Mouse (Mus musculus) cortical plate, adult 2 months (tissue): ENCODE data around the gene Izumo1r.

ENCODE experiments used
- CTCF ChIP-seq: fragments of 200-500 bp; IDR thresholded peaks from 2 replicates; pipeline ENCODE4 v1.5.1; 2011; ENCODE audit warnings: mild to moderate bottlenecking, control low read depth, low read length; ENCODE audit not compliant: insufficient read depth; ENCODE audit errors: extremely low read depth
- POLR2A ChIP-seq: fragments of 200-500 bp; IDR thresholded peaks from 2 replicates; pipeline ENCODE4 v1.6.1; 2011; ENCODE audit warnings: mild to moderate bottlenecking, low read length, control low read depth; ENCODE audit not compliant: insufficient read depth; ENCODE audit errors: extremely low read depth

DNA sequence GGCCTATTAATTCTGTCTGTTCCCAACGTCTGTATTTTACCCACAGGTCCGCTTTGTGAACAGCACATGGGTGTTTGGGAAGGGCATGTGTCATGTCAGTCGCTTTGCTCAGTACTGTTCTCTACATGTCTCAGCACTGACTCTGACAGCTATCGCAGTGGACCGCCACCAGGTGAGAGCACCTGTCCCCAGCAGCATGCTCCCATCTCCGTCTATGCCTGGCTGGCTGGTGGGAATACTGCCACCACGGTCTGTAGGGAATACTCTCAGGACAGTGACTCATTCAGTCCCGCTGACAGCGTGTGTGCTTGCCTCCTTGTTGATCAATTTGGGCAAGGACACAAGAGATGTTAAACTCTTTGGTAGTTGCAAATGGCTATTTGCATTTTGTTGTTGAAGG, 39.0 kb downstream of the Izumo1r start:
- TF ChIP-seq POLR2A (no peak), CTCF (no peak)
